Mouse (Mus musculus) cerebellum, adult 2 months (tissue): ENCODE results near the gene Stk26. TPM values are rescaled to one million over a fixed set of nuclear protein-coding genes. Genes with fewer than 3 reads are reported as not detected.

ENCODE experiments used
- DNase-seq, 2 experiments: peaks; one replicate each; pipeline ENCODE4 v3.0.0; 2021
- H3K27ac ChIP-seq: fragments of 200-500 bp; 2 replicates; pipeline ENCODE4 v1.5.1; 2012; ENCODE audit warnings: low read length, control low read depth, inconsistent platforms; ENCODE audit not compliant: insufficient read depth
- H3K27me3 ChIP-seq: fragments of 200-500 bp; 2 replicates; pipeline ENCODE4 v1.6.1; 2012; ENCODE audit warnings: inconsistent platforms, mild to moderate bottlenecking, low read length, moderate library complexity; ENCODE audit not compliant: control insufficient read depth, insufficient read depth
- H3K4me1 ChIP-seq: fragments of 200-500 bp; 2 replicates; pipeline ENCODE4 v1.6.1; 2011; ENCODE audit warnings: low read length; ENCODE audit not compliant: control insufficient read depth, insufficient read depth
- H3K4me3 ChIP-seq: fragments of 200-500 bp; replicated peaks from 2 replicates; pipeline ENCODE3; 2011; ENCODE audit warnings: mild to moderate bottlenecking, low read depth, low read length, control low read depth; ENCODE audit not compliant: insufficient read depth
- CTCF ChIP-seq: fragments of 200-500 bp; IDR thresholded peaks from 2 replicates; pipeline ENCODE4 v1.5.1; 2011; ENCODE audit warnings: low read depth, mild to moderate bottlenecking, control low read depth, low read length, moderate library complexity, borderline replicate concordance; ENCODE audit not compliant: insufficient read depth
- POLR2A ChIP-seq: fragments of 200-500 bp; IDR thresholded peaks from 2 replicates; pipeline ENCODE4 v1.6.1; 2011; ENCODE audit warnings: low read length, control low read depth, borderline replicate concordance; ENCODE audit not compliant: insufficient read depth
- WGBS: fragments of 180-500 bp; shearing (Covaris S2); methylation state at CpG from one replicate; pipeline ENCODE4 v1.1.7; 2018; 5-methylcytosine and 5-hydroxymethylcytosine counted together
- polyA plus RNA-seq: library from polyadenylated mRNA; depleted of rRNA; stranded (reverse); fragments of >200 nt; gene quantifications from 2 replicates; pipeline ENCODE4 v1.2.3, GENCODE M21; 2012

Gene Stk26
- polyA plus RNA-seq, 1 experiment: 0.92 TPM

GRCm38 (mm10) chrX:50835592-50835991, 5.3 kb upstream of the Stk26 start:
- TF ChIP-seq CTCF (no peak), POLR2A (no peak)

GRCm38 (mm10) chrX:50836029-50836691, 4.7 kb upstream of the Stk26 start:
- DNase-seq: no peak
- H3K27me3 ChIP-seq: no peaks in the 10 kb centered on the region
- no peaks in the 10 kb centered on the region for H3K4me1 ChIP-seq
- no peak for TF ChIP-seq POLR2A
- TF ChIP-seq CTCF: no peak
- WGBS: 60% methylated on average over 10 of the region's 10 CpGs
- no peak overlapping the region for H3K4me3 ChIP-seq
- H3K27ac ChIP-seq: no peak overlapping the region

More at GRCm38 (mm10) chrX:50835592-50835991, 5.3 kb upstream of the Stk26 start:
- H3K27ac ChIP-seq: no peak overlapping the region
- H3K4me3 ChIP-seq: no peak overlapping the region
- no peak for DNase-seq
- WGBS: 86% methylated on average over 3 of the region's 3 CpGs
- H3K27me3 ChIP-seq: no peaks in the 10 kb centered on the region
- H3K4me1 ChIP-seq: no peaks in the 10 kb centered on the region

- TF ChIP-seq CTCF: no peak
- no peak for TF ChIP-seq POLR2A
- no peak overlapping the region for H3K27ac ChIP-seq
- peak; percentile 2 to 14 for DNase-seq
- H3K4me3 ChIP-seq: peak overlapping the region; percentile 62
- no peaks in the 10 kb centered on the region for H3K4me1 ChIP-seq
- 6% methylated on average over 22 of the region's 23 CpGs for WGBS
- H3K27me3 ChIP-seq: no peaks in the 10 kb centered on the region
Observed at GRCm38 (mm10) chrX:50841587-50841986, 740 bp downstream of the Stk26 start.

- peak overlapping the region; percentile 62 for H3K4me3 ChIP-seq
- 52% methylated on average over 9 of the region's 9 CpGs for WGBS
- no peak for DNase-seq
Observed at GRCm38 (mm10) chrX:50842046-50842445, 1.2 kb downstream of the Stk26 start.

GRCm38 (mm10) chrX:50850428-50851184, 9.8 kb downstream of the Stk26 start:
- Histone ChIP-seq H3K27ac (no peak overlapping the region), H3K4me1 (no peaks in the 10 kb centered on the region), H3K4me3 (no peak overlapping the region), H3K27me3 (no peaks in the 10 kb centered on the region)
- TF ChIP-seq POLR2A: no peak
- TF ChIP-seq CTCF: no peak
- no peak for DNase-seq
- 85% methylated on average over 6 of the region's 6 CpGs for WGBS

More at GRCm38 (mm10) chrX:50842046-50842445, 1.2 kb downstream of the Stk26 start:
- no peak for TF ChIP-seq CTCF
- TF ChIP-seq POLR2A: no peak
- H3K27ac ChIP-seq: no peak overlapping the region
- no peaks in the 10 kb centered on the region for H3K27me3 ChIP-seq
- H3K4me1 ChIP-seq: no peaks in the 10 kb centered on the region

- no peak for TF ChIP-seq POLR2A
- no peak for TF ChIP-seq CTCF
- H3K27ac ChIP-seq: no peak overlapping the region
- H3K27me3 ChIP-seq: no peaks in the 10 kb centered on the region
- no peaks in the 10 kb centered on the region for H3K4me1 ChIP-seq
- no peak for DNase-seq
- H3K4me3 ChIP-seq: no peak overlapping the region
- 87% methylated on average over 2 of the region's 2 CpGs for whole genome bisulfite sequencing
Observed at GRCm38 (mm10) chrX:50863771-50864170, 22.9 kb downstream of the Stk26 start.

- H3K4me3 ChIP-seq: no peak overlapping the region
- 81% methylated on average over 5 of the region's 5 CpGs for WGBS
Observed at GRCm38 (mm10) chrX:50864734-50865133, 23.9 kb downstream of the Stk26 start.

GRCm38 (mm10) chrX:50874246-50875002, 33.6 kb downstream of the Stk26 start:
- WGBS: 87% methylated on average over 6 of the region's 6 CpGs
- Histone ChIP-seq H3K4me3 (no peak overlapping the region), H3K4me1 (no peaks in the 10 kb centered on the region), H3K27me3 (no peaks in the 10 kb centered on the region), H3K27ac (no peak overlapping the region)
- DNase-seq: no peak
- TF ChIP-seq POLR2A (no peak), CTCF (no peak)

More at GRCm38 (mm10) chrX:50864734-50865133, 23.9 kb downstream of the Stk26 start:
- no peaks in the 10 kb centered on the region for H3K27me3 ChIP-seq
- DNase-seq: no peak
- no peaks in the 10 kb centered on the region for H3K4me1 ChIP-seq
- no peak overlapping the region for H3K27ac ChIP-seq
- TF ChIP-seq POLR2A (no peak), CTCF (no peak)
